Mouse (Mus musculus): ENCODE results near the gene Enah.

- TF ChIP-seq CTCF (IDR thresholded peaks at IDR 0.05; ENCODE audit: low read depth, low read length) (no peak), POLR2A (IDR thresholded peaks at IDR 0.05; ENCODE audit: extremely low read depth, insufficient read depth, low read length) (no peak)
Measured at GRCm38 (mm10) chr1:182045208-182045607, 25.4 kb upstream of the Enah start.
